Mouse (Mus musculus) thymus, postnatal 0 days (tissue): ENCODE data around the gene Iqcf5. TPM values are rescaled to one million over a fixed set of nuclear protein-coding genes. Genes with fewer than 3 reads are reported as not detected.

Experiments
- polyA plus RNA-seq: library from polyadenylated mRNA; unstranded; fragments of >200 nt; fragmentation: Nextera tagmentation; extraction: Ambion mirVana; gene quantifications from 2 replicates; pipeline ENCODE4 v1.2.1, GENCODE M21; 2015

Gene Iqcf5
- polyA plus RNA-seq, 1 experiment from 2014 or later = 0.27 TPM

Other genes starting within 250 kb of the Iqcf5 start
- 35.6 and 37.2 TPM in 2 replicates for gene Poc1a, start 233.5 kb upstream of the Iqcf5 start, polyA plus RNA-seq
- gene Dusp7, start 145.9 kb upstream of the Iqcf5 start, polyA plus RNA-seq = 9.1 and 11.3 TPM in 2 replicates
- gene Rpl29, start 85.1 kb upstream of the Iqcf5 start, polyA plus RNA-seq = 1,071 and 1,139 TPM in 2 replicates
- gene Acy1, start 76.3 kb upstream of the Iqcf5 start, polyA plus RNA-seq = 17.4 and 18.3 TPM in 2 replicates
- gene Abhd14b, start 67.1 kb upstream of the Iqcf5 start, polyA plus RNA-seq = 9.4 and 13.0 TPM in 2 replicates
- gene Abhd14a, start 66.9 kb upstream of the Iqcf5 start, polyA plus RNA-seq = 15.7 and 19.6 TPM in 2 replicates
- 12.6 and 16.3 TPM in 2 replicates for gene Pcbp4, start 61.3 kb upstream of the Iqcf5 start, polyA plus RNA-seq
- 0.17 and 0.20 TPM in 2 replicates for gene Gpr62, start 48.6 kb upstream of the Iqcf5 start, polyA plus RNA-seq
- 56.8 and 62.7 TPM in 2 replicates for gene Rrp9, start 38.6 kb upstream of the Iqcf5 start, polyA plus RNA-seq
- gene Parp3, start 37.6 kb upstream of the Iqcf5 start, polyA plus RNA-seq = 18.0 and 22.3 TPM in 2 replicates
- gene Iqcf1, start 14.6 kb upstream of the Iqcf5 start, polyA plus RNA-seq = not detected in 2 replicates
- gene Iqcf3, start 47.1 kb downstream of the Iqcf5 start, polyA plus RNA-seq = not detected in 2 replicates
- gene Iqcf4, start 56.4 kb downstream of the Iqcf5 start, polyA plus RNA-seq = not detected in 2 replicates
- gene Iqcf6, start 112.0 kb downstream of the Iqcf5 start, polyA plus RNA-seq = not detected in 2 replicates
- 0.10 and 0.12 TPM in 2 replicates for gene Grm2, start 141.5 kb downstream of the Iqcf5 start, polyA plus RNA-seq
- gene Tex264, start 171.4 kb downstream of the Iqcf5 start, polyA plus RNA-seq = 47.0 and 60.1 TPM in 2 replicates